Comparison of ENCODE assay signal across 11 mouse cellular contexts in the genomic region with DNA sequence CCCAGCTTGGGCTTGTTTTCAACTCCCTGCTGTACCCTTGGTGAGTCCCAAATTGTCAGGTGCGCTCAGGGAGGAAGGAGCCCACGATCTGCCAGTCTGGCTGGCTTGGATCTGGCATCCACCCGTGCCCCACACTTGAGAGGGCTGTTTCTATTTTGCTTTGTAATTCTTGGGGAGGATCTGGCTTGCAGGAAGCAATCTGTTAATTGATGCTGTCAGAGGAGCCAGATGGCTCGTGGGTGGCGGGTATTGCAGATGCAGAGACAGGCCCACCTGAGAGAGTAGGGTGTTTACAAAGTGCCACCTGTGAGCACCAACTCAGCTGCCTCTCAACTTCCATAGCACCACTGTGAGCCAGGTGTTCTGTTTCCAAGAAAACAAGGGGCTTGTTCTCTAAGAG.
DNase-seq lines count a peak whose midpoint lies in the region.
"Had no signal": no experiment of that assay in that cellular context is flagged by ENCODE, and none has a peak within 500 bp of the region (broad histone marks: within the 10 kb centered on the region; RNA-seq: fewer than 3 reads in every experiment).

No protein-coding gene starts in this region.

- intact Hi-C loops in left cerebral cortex, postnatal 14 days (cut with DNase I), result no loop called here

- DNase-seq in cerebellum, postnatal 25 days, result peak; percentile 28 to 39
- no peak for DNase-seq in cerebellum, postnatal 36 days
- DNase-seq in right cerebral cortex, adult 18-20 months, result peak; percentile 67
- DNase-seq in right cerebral cortex, postnatal 4 days, result no peak
- DNase-seq in left cerebral cortex, postnatal 14 days (ENCODE audit: low spot score in 2 of 2), result peak; percentile 44 to 59
- no peak for DNase-seq in thymus, adult 18-20 months
- DNase-seq in kidney, adult 18-20 months, result no peak
- no peak for DNase-seq in adrenal gland, adult 2 months
- DNase-seq: cerebellum, adult 18-20 months; heart, adult 2 months; kidney, postnatal 14 days had no signal

Comparison
In these comparisons a context has a peak if more than half of its experiments do, and no peak if none do; other contexts are left out.
1. DNase-seq: peak in cerebellum, postnatal 25 days (2 of 2), right cerebral cortex, adult 18-20 months (single experiment) and left cerebral cortex, postnatal 14 days (2 of 2); none in cerebellum, postnatal 36 days (0 of 2), right cerebral cortex, postnatal 4 days (single experiment), thymus, adult 18-20 months (0 of 2), kidney, adult 18-20 months (single experiment) and adrenal gland, adult 2 months (single experiment).